Mouse (Mus musculus) C3H10T1/2 (cell line): Measurements from ENCODE around the gene Irs2. TPM values are rescaled to one million over a fixed set of nuclear protein-coding genes. Genes with fewer than 3 reads are reported as not detected.

Experiments used
- polyA plus RNA-seq, 2 experiments: library from polyadenylated mRNA; unstranded; fragments of >200 nt; fragmentation: generic; extraction: Trizol; gene quantifications; one replicate each; pipeline ENCODE4 v1.2.1; 2012; ENCODE audit warnings: missing spikeins in 2 of 2

The Irs2 gene
- polyA plus RNA-seq = 1 to 10 TPM in 1 of 2 experiments, under 1 TPM in 1; 0.89 to 4.1 TPM

GRCm38 (mm10) chr8:11008379-11008775 is at the start of gene Irs2:
Gene Irs2, minus strand, starts transcription at chr8:11008458.

